Mouse (Mus musculus): ENCODE data around the gene Ddx56. TPM values are rescaled to one million over a fixed set of nuclear protein-coding genes. Genes with fewer than 3 reads are reported as not detected.

The Ddx56 gene
- polyA plus RNA-seq, 1 experiment from 2014 or later: 83.6 TPM

Other genes with a start within 250 kb of the Ddx56 start
- gene Camk2b, start 201.4 kb downstream of the Ddx56 start, polyA plus RNA-seq (2015; fragmentation: Nextera tagmentation; extraction: Ambion mirVana): 119 and 121 TPM in 2 replicates
- 0.52 and 0.82 TPM in 2 replicates for gene A730071L15Rik, start 67.7 kb downstream of the Ddx56 start, polyA plus RNA-seq (2015; fragmentation: Nextera tagmentation; extraction: Ambion mirVana)
- gene Nudcd3, start 67.4 kb downstream of the Ddx56 start, polyA plus RNA-seq (2015; fragmentation: Nextera tagmentation; extraction: Ambion mirVana): 73.3 and 74.4 TPM in 2 replicates
- 0.04 TPM in 1 of 2 replicates, not detected in the other for gene Npc1l1, start 37.6 kb downstream of the Ddx56 start, polyA plus RNA-seq (2015; fragmentation: Nextera tagmentation; extraction: Ambion mirVana)
- 154 and 168 TPM in 2 replicates for gene Tmed4, start 7.1 kb upstream of the Ddx56 start, polyA plus RNA-seq (2015; fragmentation: Nextera tagmentation; extraction: Ambion mirVana)
- gene Ogdh, start 23.9 kb upstream of the Ddx56 start, polyA plus RNA-seq (2015; fragmentation: Nextera tagmentation; extraction: Ambion mirVana): 88.0 and 88.7 TPM in 2 replicates
- gene Zmiz2, start 121.3 kb upstream of the Ddx56 start, polyA plus RNA-seq (2015; fragmentation: Nextera tagmentation; extraction: Ambion mirVana): 38.7 and 38.8 TPM in 2 replicates
- gene Ppia, start 147.7 kb upstream of the Ddx56 start, polyA plus RNA-seq (2015; fragmentation: Nextera tagmentation; extraction: Ambion mirVana): 3,682 and 3,685 TPM in 2 replicates
- gene H2afv, start 176.7 kb upstream of the Ddx56 start, polyA plus RNA-seq (2015; fragmentation: Nextera tagmentation; extraction: Ambion mirVana): 576 and 626 TPM in 2 replicates
- 13.5 and 14.8 TPM in 2 replicates for gene Purb, start 208.1 kb upstream of the Ddx56 start, polyA plus RNA-seq (2015; fragmentation: Nextera tagmentation; extraction: Ambion mirVana)

All from forebrain, embryonic 15.5 days (tissue).